Mouse (Mus musculus) forebrain, embryonic 11.5 days (tissue): Measurements from ENCODE around the gene Soat2. TPM values are rescaled to one million over a fixed set of nuclear protein-coding genes. Genes with fewer than 3 reads are reported as not detected.

Experiments
- ATAC-seq: fragments of 200-750 bp; cut with Nextera tagmentation; replicated peaks from 2 replicates; pipeline ENCODE4 v1.8.0; 2017; ENCODE audit warnings: moderate TSS enrichment; ENCODE audit not compliant: low FRiP score
- DNase-seq: peaks from one replicate; pipeline ENCODE4 v3.0.0-alpha.2; 2017; ENCODE audit warnings: low spot score
- H3K27ac ChIP-seq: fragments of 300-500 bp; sonication (generic); 2 replicates; pipeline ENCODE4 v1.5.1; 2014; ENCODE audit warnings: low read depth, low read length
- H3K27me3 ChIP-seq: fragments of 300-500 bp; sonication (generic); 2 replicates; pipeline ENCODE4 v1.6.1; 2014; ENCODE audit warnings: mild to moderate bottlenecking, low read length, mixed read lengths; ENCODE audit not compliant: control insufficient read depth, insufficient read depth
- H3K36me3 ChIP-seq: fragments of 300-500 bp; sonication (generic); 2 replicates; pipeline ENCODE4 v1.6.1; 2014; ENCODE audit warnings: mild to moderate bottlenecking, low read length, moderate library complexity, mixed read lengths; ENCODE audit not compliant: control insufficient read depth, insufficient read depth
- H3K4me1 ChIP-seq: fragments of 300-500 bp; sonication (generic); replicated peaks from 2 replicates; pipeline ENCODE4 v1.6.1; 2014; ENCODE audit warnings: low read length, mixed read lengths; ENCODE audit not compliant: control insufficient read depth, insufficient read depth
- H3K4me2 ChIP-seq: fragments of 300-500 bp; sonication (generic); 2 replicates; pipeline ENCODE4 v1.6.1; 2014; ENCODE audit warnings: low read depth, mild to moderate bottlenecking, low read length, moderate library complexity, mixed read lengths; ENCODE audit not compliant: severe bottlenecking
- H3K4me3 ChIP-seq: fragments of 300-500 bp; sonication (generic); 2 replicates; pipeline ENCODE4 v1.5.1; 2014; ENCODE audit warnings: low read depth, low read length
- H3K9ac ChIP-seq: fragments of 300-500 bp; sonication (generic); 2 replicates; pipeline ENCODE4 v1.6.1; 2014; ENCODE audit warnings: low read length
- H3K9me3 ChIP-seq: fragments of 300-500 bp; sonication (generic); 2 replicates; pipeline ENCODE4 v1.6.1; 2016; ENCODE audit warnings: low read length, mixed read lengths; ENCODE audit not compliant: control insufficient read depth
- WGBS: fragments of 180-500 bp; shearing (Covaris S2); extraction: QIAGEN DNeasy Blood & Tissue Kit; methylation state at CpG from one replicate; pipeline ENCODE4 v1.1.7; 2014; 5-methylcytosine and 5-hydroxymethylcytosine counted together
- polyA plus RNA-seq: library from polyadenylated mRNA; unstranded; fragments of >200 nt; fragmentation: Nextera tagmentation; extraction: Ambion mirVana; gene quantifications from 2 replicates; pipeline ENCODE4 v1.2.1, GENCODE M21; 2014

Gene Soat2
- polyA plus RNA-seq = not detected in 2 replicates

GRCm38 (mm10) chr15:102150301-102151135, at the start of gene Soat2:
Gene Soat2, plus strand, starts transcription at chr15:102150526.
- Histone ChIP-seq H3K4me3 (no peak within 1 kb of the TSS), H3K9ac (no peak within 1 kb of the TSS), H3K27me3 (peaks cover 4% of the 10 kb centered on the region; the same call in 1 of the 2 replicates), H3K36me3 (no peaks in the 10 kb centered on the region), H3K9me3 (no peaks in the 10 kb centered on the region), H3K27ac (no peak within 1 kb of the TSS), H3K4me1 (no peaks in the 10 kb centered on the region), H3K4me2 (no peak within 1 kb of the TSS)
- no peak for ATAC-seq
- no peak for DNase-seq
- 56% methylated on average over 20 of the region's 20 CpGs for WGBS

- Histone ChIP-seq H3K36me3 (no peaks in the 10 kb centered on the region; the same call in none of the 2 replicates), H3K27me3 (peaks cover 13% of the 10 kb centered on the region), H3K4me3 (peak overlapping the region; percentile 48), H3K4me2 (peak overlapping the region; percentile 80; the same call in 1 of the 2 replicates), H3K9me3 (no peaks in the 10 kb centered on the region), H3K9ac (peak overlapping the region; percentile 66; the same call in 1 of the 2 replicates), H3K4me1 (peaks cover 19% of the 10 kb centered on the region), H3K27ac (peak overlapping the region; percentile 27; the same call in 1 of the 2 replicates)
- ATAC-seq = no peak; the same call in 1 of the 2 replicates
- WGBS = 28% methylated on average over 10 of the region's 10 CpGs
- peak; percentile 62 for DNase-seq
Observed at GRCm38 (mm10) chr15:102100996-102101671, 49.2 kb upstream of the Soat2 start.

GRCm38 (mm10) chr15:102101672-102102541, 48.4 kb upstream of the Soat2 start:
- ATAC-seq (no peak), DNase-seq (peak; percentile 53)
- no peaks in the 10 kb centered on the region for H3K9me3 ChIP-seq
- peaks cover 22% of the 10 kb centered on the region for H3K4me1 ChIP-seq
- H3K36me3 ChIP-seq = no peaks in the 10 kb centered on the region; the same call in 1 of the 2 replicates
- H3K9ac ChIP-seq = no peak overlapping the region
- peaks cover 20% of the 10 kb centered on the region for H3K27me3 ChIP-seq
- H3K4me3 ChIP-seq = no peak overlapping the region
- H3K27ac ChIP-seq = 0 out of 2 replicates have a peak overlapping the region, but pooled peaks have one; percentile 12
- H3K4me2 ChIP-seq = no peak overlapping the region
- 38% methylated on average over 11 of the region's 11 CpGs for WGBS

- H3K27me3 ChIP-seq = peaks cover 26% of the 10 kb centered on the region
- H3K27ac ChIP-seq = peak overlapping the region; percentile 46; the same call in 1 of the 2 replicates
- H3K4me3 ChIP-seq = peak overlapping the region; percentile 15; the same call in 1 of the 2 replicates
- H3K9me3 ChIP-seq = no peaks in the 10 kb centered on the region
- ATAC-seq (no peak), DNase-seq (no peak)
- peaks cover 25% of the 10 kb centered on the region for H3K4me1 ChIP-seq
- H3K4me2 ChIP-seq = peak overlapping the region; percentile 20; the same call in 1 of the 2 replicates
- WGBS = 10% methylated on average over 6 of the region's 6 CpGs
- peak overlapping the region; percentile 23 for H3K9ac ChIP-seq
- no peaks in the 10 kb centered on the region for H3K36me3 ChIP-seq
Observed at GRCm38 (mm10) chr15:102102548-102103121, 47.7 kb upstream of the Soat2 start.

GRCm38 (mm10) chr15:102103371-102103946, 46.9 kb upstream of the Soat2 start:
- H3K27ac ChIP-seq = peak overlapping the region; percentile 46; the same call in 1 of the 2 replicates
- H3K36me3 ChIP-seq = no peaks in the 10 kb centered on the region
- H3K4me1 ChIP-seq = peaks cover 28% of the 10 kb centered on the region
- DNase-seq (no peak), ATAC-seq (no peak)
- H3K4me3 ChIP-seq = peak overlapping the region; percentile 15; the same call in 1 of the 2 replicates
- no peaks in the 10 kb centered on the region for H3K9me3 ChIP-seq
- WGBS = 5% methylated on average over 14 of the region's 14 CpGs
- peak overlapping the region; percentile 23 for H3K9ac ChIP-seq
- H3K4me2 ChIP-seq = peak overlapping the region; percentile 20; the same call in 1 of the 2 replicates
- peaks cover 30% of the 10 kb centered on the region for H3K27me3 ChIP-seq

GRCm38 (mm10) chr15:102103947-102104555, 46.3 kb upstream of the Soat2 start:
- 28% methylated on average over 12 of the region's 12 CpGs for WGBS
- no peak overlapping the region for H3K27ac ChIP-seq
- peak overlapping the region; percentile 20; the same call in 1 of the 2 replicates for H3K4me2 ChIP-seq
- H3K36me3 ChIP-seq = no peaks in the 10 kb centered on the region
- H3K4me1 ChIP-seq = peaks cover 28% of the 10 kb centered on the region
- no peak for DNase-seq
- H3K9me3 ChIP-seq = no peaks in the 10 kb centered on the region
- ATAC-seq = no peak
- peak overlapping the region; percentile 15; the same call in 1 of the 2 replicates for H3K4me3 ChIP-seq
- H3K27me3 ChIP-seq = peaks cover 30% of the 10 kb centered on the region
- peak overlapping the region; percentile 23 for H3K9ac ChIP-seq

- H3K4me3 ChIP-seq = no peak overlapping the region
- no peak for DNase-seq
- H3K4me2 ChIP-seq = no peak overlapping the region
- no peaks in the 10 kb centered on the region for H3K36me3 ChIP-seq
- 72% methylated on average over 5 of the region's 5 CpGs for WGBS
- ATAC-seq = no peak
- H3K4me1 ChIP-seq = peaks cover 27% of the 10 kb centered on the region
- H3K9ac ChIP-seq = no peak overlapping the region
- peaks cover 30% of the 10 kb centered on the region for H3K27me3 ChIP-seq
- H3K9me3 ChIP-seq = no peaks in the 10 kb centered on the region
- H3K27ac ChIP-seq = no peak overlapping the region
Observed at GRCm38 (mm10) chr15:102105360-102105759, 45.0 kb upstream of the Soat2 start.
